Mouse (Mus musculus) olfactory bulb, adult 2 months (tissue): ENCODE measurements around the gene Tbc1d9.

Source experiments
- CTCF ChIP-seq: fragments of 200-500 bp; IDR thresholded peaks from 2 replicates; pipeline ENCODE4 v1.5.1; 2012; ENCODE audit warnings: low read depth, mild to moderate bottlenecking, low read length, moderate library complexity; ENCODE audit not compliant: insufficient read depth
- POLR2A ChIP-seq: fragments of 200-500 bp; IDR thresholded peaks from 2 replicates; pipeline ENCODE4 v1.6.1; 2012; ENCODE audit warnings: mild to moderate bottlenecking, low read depth, low read length, moderate library complexity; ENCODE audit not compliant: insufficient read depth

- TF ChIP-seq POLR2A (no peak), CTCF (no peak)
These were observed 13.1 kb downstream of the Tbc1d9 start for GRCm38 (mm10) chr8:83178228-83178742.
